Mouse (Mus musculus) midbrain, embryonic 16.5 days (tissue): ENCODE measurements around the gene Smarca2. TPM values are rescaled to one million over a fixed set of nuclear protein-coding genes. Genes with fewer than 3 reads are reported as not detected.

Experiments used
- ATAC-seq: fragments of 200-750 bp; cut with Nextera tagmentation; 2 replicates; pipeline ENCODE4 v1.8.0; 2017; ENCODE audit warnings: moderate TSS enrichment
- H3K27ac ChIP-seq: fragments of 300-500 bp; sonication (generic); 2 replicates; pipeline ENCODE4 v1.5.1; 2014; ENCODE audit warnings: mild to moderate bottlenecking, low read length, mixed read lengths
- H3K27me3 ChIP-seq: fragments of 300-500 bp; sonication (generic); 2 replicates; pipeline ENCODE4 v1.6.1; 2014; ENCODE audit warnings: low read depth, low read length, mixed read lengths; ENCODE audit not compliant: control insufficient read depth, insufficient read depth
- H3K36me3 ChIP-seq: fragments of 300-500 bp; sonication (generic); 2 replicates; pipeline ENCODE4 v1.6.1; 2014; ENCODE audit warnings: mild to moderate bottlenecking, low read length, moderate library complexity, mixed read lengths; ENCODE audit not compliant: control insufficient read depth, insufficient read depth
- H3K4me1 ChIP-seq: fragments of 300-500 bp; sonication (generic); 2 replicates; pipeline ENCODE4 v1.6.1; 2014; ENCODE audit warnings: mild to moderate bottlenecking, low read length, mixed read lengths; ENCODE audit not compliant: control insufficient read depth, insufficient read depth
- H3K4me2 ChIP-seq: fragments of 300-500 bp; sonication (generic); 2 replicates; pipeline ENCODE4 v1.6.1; 2014; ENCODE audit warnings: mild to moderate bottlenecking, low read length, mixed read lengths
- H3K4me3 ChIP-seq: fragments of 300-500 bp; sonication (generic); 2 replicates; pipeline ENCODE4 v1.5.1; 2014; ENCODE audit warnings: low read depth, mild to moderate bottlenecking, low read length, moderate library complexity, mixed read lengths
- H3K9ac ChIP-seq: fragments of 300-500 bp; sonication (generic); 2 replicates; pipeline ENCODE4 v1.6.1; 2014; ENCODE audit warnings: low read depth, low read length, mixed read lengths
- H3K9me3 ChIP-seq: fragments of 300-500 bp; sonication (generic); replicated peaks from 2 replicates; pipeline ENCODE4 v1.6.1; 2014; ENCODE audit warnings: mild to moderate bottlenecking, low read length, mixed read lengths; ENCODE audit not compliant: control insufficient read depth, poor library complexity, severe bottlenecking
- WGBS: fragments of 180-500 bp; shearing (Covaris S2); extraction: QIAGEN DNeasy Blood & Tissue Kit; methylation state at CpG from one replicate; pipeline ENCODE4 v1.1.7; 2014; 5-methylcytosine and 5-hydroxymethylcytosine counted together
- polyA plus RNA-seq: library from polyadenylated mRNA; unstranded; fragments of >200 nt; fragmentation: Nextera tagmentation; extraction: Ambion mirVana; gene quantifications from 2 replicates; pipeline ENCODE4 v1.2.1, GENCODE M21; 2015

The Smarca2 gene
- polyA plus RNA-seq, 1 experiment from 2014 or later: 178 TPM

- Histone ChIP-seq H3K27me3 (no peaks in the 10 kb centered on the region), H3K9ac (no peak overlapping the region), H3K4me1 (no peaks in the 10 kb centered on the region; the same call in 1 of the 2 replicates), H3K4me3 (no peak overlapping the region), H3K4me2 (no peak overlapping the region), H3K36me3 (no peaks in the 10 kb centered on the region; the same call in 1 of the 2 replicates), H3K27ac (no peak overlapping the region), H3K9me3 (no peaks in the 10 kb centered on the region)
- WGBS: 81% methylated on average over 10 of the region's 10 CpGs
- ATAC-seq: no peak
Measured at GRCm38 (mm10) chr19:26641269-26641668, 36.4 kb downstream of the Smarca2 start.

DNA sequence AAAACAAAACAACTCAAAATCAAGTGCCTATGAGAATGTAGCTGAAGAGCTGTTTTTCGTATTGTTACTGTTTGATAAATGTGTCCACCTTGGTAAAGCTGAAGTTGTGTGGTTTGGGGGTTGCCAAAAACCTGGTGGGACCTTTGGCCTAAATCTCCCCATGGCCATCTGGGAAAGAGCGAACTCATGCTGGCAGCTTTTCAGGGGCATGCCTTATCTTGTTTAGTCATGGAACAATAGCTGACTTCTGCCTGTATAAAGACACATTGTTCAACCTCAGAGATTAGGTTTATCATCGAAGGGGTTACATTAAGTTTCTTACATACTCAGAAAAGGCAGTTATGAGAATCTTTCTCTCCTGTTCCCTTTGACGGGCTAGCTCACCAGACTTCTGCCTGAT, 38.2 kb downstream of the Smarca2 start:
- WGBS: 38% methylated on average over 4 of the region's 4 CpGs
- Histone ChIP-seq H3K9me3 (no peaks in the 10 kb centered on the region), H3K27ac (no peak overlapping the region), H3K36me3 (no peaks in the 10 kb centered on the region; the same call in 1 of the 2 replicates), H3K4me3 (no peak overlapping the region), H3K4me2 (no peak overlapping the region), H3K9ac (no peak overlapping the region), H3K4me1 (no peaks in the 10 kb centered on the region; the same call in 1 of the 2 replicates), H3K27me3 (no peaks in the 10 kb centered on the region)
- no peak for ATAC-seq

GRCm38 (mm10) chr19:26643936-26644335, 39.1 kb downstream of the Smarca2 start:
- Histone ChIP-seq H3K9ac (no peak overlapping the region), H3K9me3 (no peaks in the 10 kb centered on the region), H3K4me2 (no peak overlapping the region), H3K4me3 (no peak overlapping the region), H3K36me3 (no peaks in the 10 kb centered on the region; the same call in 1 of the 2 replicates), H3K4me1 (no peaks in the 10 kb centered on the region; the same call in 1 of the 2 replicates), H3K27me3 (no peaks in the 10 kb centered on the region), H3K27ac (no peak overlapping the region)
- 75% methylated on average over 4 of the region's 4 CpGs for WGBS
- ATAC-seq: no peak

- Histone ChIP-seq H3K4me2 (no peak overlapping the region), H3K4me3 (no peak overlapping the region), H3K27ac (no peak overlapping the region), H3K27me3 (no peaks in the 10 kb centered on the region), H3K36me3 (no peaks in the 10 kb centered on the region; the same call in none of the 2 replicates), H3K9me3 (no peaks in the 10 kb centered on the region), H3K9ac (no peak overlapping the region), H3K4me1 (no peaks in the 10 kb centered on the region; the same call in 1 of the 2 replicates)
- WGBS: 93% methylated on average over 3 of the region's 3 CpGs
- no peak for ATAC-seq
Measured at GRCm38 (mm10) chr19:26645016-26645415, 40.2 kb downstream of the Smarca2 start.

DNA sequence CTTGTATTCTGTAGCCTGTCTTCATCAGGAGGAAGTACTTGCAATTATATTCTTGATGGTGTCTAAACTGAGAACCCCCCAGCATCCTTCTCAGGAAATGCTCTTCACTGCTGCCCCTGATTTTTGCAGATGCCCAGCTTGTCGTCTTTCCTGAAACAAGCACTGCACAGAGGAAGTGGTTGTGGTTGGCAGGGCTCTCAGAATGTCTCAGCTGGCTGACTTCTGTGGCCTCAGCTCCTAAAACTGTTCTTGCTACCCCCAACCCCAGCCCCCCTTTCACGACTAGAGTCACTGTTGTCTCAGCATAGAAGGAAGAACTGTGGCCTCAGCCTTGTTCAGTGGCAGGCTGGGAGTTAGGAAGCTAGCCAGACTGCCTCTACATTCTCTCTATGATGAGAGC, 41.3 kb downstream of the Smarca2 start:
- H3K4me1 ChIP-seq: no peaks in the 10 kb centered on the region; the same call in 1 of the 2 replicates
- H3K27me3 ChIP-seq: no peaks in the 10 kb centered on the region
- 56% methylated on average over 2 of the region's 2 CpGs for WGBS
- no peak overlapping the region for H3K4me2 ChIP-seq
- no peak overlapping the region for H3K27ac ChIP-seq
- ATAC-seq: no peak
- H3K4me3 ChIP-seq: no peak overlapping the region
- no peak overlapping the region for H3K9ac ChIP-seq
- H3K36me3 ChIP-seq: no peaks in the 10 kb centered on the region; the same call in none of the 2 replicates
- no peaks in the 10 kb centered on the region for H3K9me3 ChIP-seq

- no peaks in the 10 kb centered on the region for H3K27me3 ChIP-seq
- no peak overlapping the region for H3K27ac ChIP-seq
- no peak overlapping the region for H3K9ac ChIP-seq
- ATAC-seq: no peak
- H3K4me1 ChIP-seq: no peaks in the 10 kb centered on the region
- H3K36me3 ChIP-seq: peaks cover 9% of the 10 kb centered on the region; the same call in 1 of the 2 replicates
- no peaks in the 10 kb centered on the region for H3K9me3 ChIP-seq
- no peak overlapping the region for H3K4me3 ChIP-seq
- 91% methylated on average over 7 of the region's 7 CpGs for WGBS
- H3K4me2 ChIP-seq: no peak overlapping the region
Measured at GRCm38 (mm10) chr19:26650585-26651273, 45.9 kb downstream of the Smarca2 start.

DNA sequence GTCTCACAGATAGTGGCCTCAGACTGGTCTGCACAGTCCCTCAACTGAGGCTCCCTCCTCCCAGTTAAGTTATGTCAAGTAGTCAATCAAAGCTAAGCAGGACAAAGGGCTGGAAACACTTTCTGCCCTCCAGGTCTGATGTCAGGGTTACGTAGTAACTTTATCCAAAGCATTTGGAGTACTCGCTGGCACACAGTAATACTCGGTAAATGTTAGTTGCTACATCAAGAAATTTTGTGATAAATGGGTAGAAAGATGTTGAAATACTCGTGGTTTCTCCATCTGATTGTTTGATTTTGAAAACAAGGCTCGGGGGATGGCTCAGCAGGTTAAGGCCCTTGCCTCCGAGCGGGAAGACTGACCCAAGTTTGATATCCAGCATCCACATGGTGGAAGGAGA, 53.5 kb downstream of the Smarca2 start:
- Histone ChIP-seq H3K9ac (no peak overlapping the region), H3K4me3 (no peak overlapping the region), H3K36me3 (peaks cover 3% of the 10 kb centered on the region; the same call in 1 of the 2 replicates), H3K27ac (no peak overlapping the region), H3K27me3 (no peaks in the 10 kb centered on the region), H3K9me3 (no peaks in the 10 kb centered on the region), H3K4me2 (no peak overlapping the region), H3K4me1 (no peaks in the 10 kb centered on the region)
- no peak for ATAC-seq
- WGBS: 88% methylated on average over 7 of the region's 7 CpGs

DNA sequence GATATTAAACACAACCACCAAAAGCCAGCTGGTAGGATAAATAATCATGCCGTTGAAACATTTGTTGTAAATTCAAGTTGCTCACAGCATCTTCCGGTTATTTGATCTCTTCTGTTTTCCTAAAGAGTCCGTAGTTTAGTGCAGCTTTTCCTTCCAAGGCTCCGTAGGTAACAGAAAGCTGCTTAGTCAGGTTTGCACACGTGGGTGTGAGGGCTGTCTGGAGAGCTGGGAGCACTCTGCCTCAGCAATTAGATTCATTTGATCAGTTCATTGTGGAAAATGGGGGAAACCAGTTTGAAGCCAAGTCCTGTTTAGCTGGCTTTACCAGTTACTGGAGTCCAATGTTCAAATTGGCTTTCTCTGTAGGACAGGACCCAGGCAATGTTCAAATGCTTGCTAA, 55.1 kb downstream of the Smarca2 start:
- 77% methylated on average over 5 of the region's 5 CpGs for WGBS
- ATAC-seq: no peak

GRCm38 (mm10) chr19:26661198-26661597, 56.3 kb downstream of the Smarca2 start:
- no peak for ATAC-seq
- no peak overlapping the region for H3K4me2 ChIP-seq
- H3K27me3 ChIP-seq: no peaks in the 10 kb centered on the region
- H3K36me3 ChIP-seq: 0 out of 2 replicates have a peak, but pooled peaks cover 2% of the 10 kb centered on the region
- H3K4me3 ChIP-seq: no peak overlapping the region
- H3K9me3 ChIP-seq: no peaks in the 10 kb centered on the region
- H3K27ac ChIP-seq: no peak overlapping the region
- no peaks in the 10 kb centered on the region for H3K4me1 ChIP-seq
- 88% methylated on average over 3 of the region's 3 CpGs for WGBS
- H3K9ac ChIP-seq: no peak overlapping the region

More for the DNA sequence above, 55.1 kb downstream of the Smarca2 start:
- Histone ChIP-seq H3K4me3 (no peak overlapping the region), H3K9ac (no peak overlapping the region), H3K9me3 (no peaks in the 10 kb centered on the region), H3K36me3 (0 out of 2 replicates have a peak, but pooled peaks cover 2% of the 10 kb centered on the region), H3K4me1 (no peaks in the 10 kb centered on the region), H3K4me2 (no peak overlapping the region), H3K27ac (no peak overlapping the region), H3K27me3 (no peaks in the 10 kb centered on the region)
